Mouse (Mus musculus): ENCODE results near the gene Ptms. TPM values are rescaled to one million over a fixed set of nuclear protein-coding genes. Genes with fewer than 3 reads are reported as not detected.

The Ptms gene
- polyA plus RNA-seq (2021), result 850 TPM

DNA sequence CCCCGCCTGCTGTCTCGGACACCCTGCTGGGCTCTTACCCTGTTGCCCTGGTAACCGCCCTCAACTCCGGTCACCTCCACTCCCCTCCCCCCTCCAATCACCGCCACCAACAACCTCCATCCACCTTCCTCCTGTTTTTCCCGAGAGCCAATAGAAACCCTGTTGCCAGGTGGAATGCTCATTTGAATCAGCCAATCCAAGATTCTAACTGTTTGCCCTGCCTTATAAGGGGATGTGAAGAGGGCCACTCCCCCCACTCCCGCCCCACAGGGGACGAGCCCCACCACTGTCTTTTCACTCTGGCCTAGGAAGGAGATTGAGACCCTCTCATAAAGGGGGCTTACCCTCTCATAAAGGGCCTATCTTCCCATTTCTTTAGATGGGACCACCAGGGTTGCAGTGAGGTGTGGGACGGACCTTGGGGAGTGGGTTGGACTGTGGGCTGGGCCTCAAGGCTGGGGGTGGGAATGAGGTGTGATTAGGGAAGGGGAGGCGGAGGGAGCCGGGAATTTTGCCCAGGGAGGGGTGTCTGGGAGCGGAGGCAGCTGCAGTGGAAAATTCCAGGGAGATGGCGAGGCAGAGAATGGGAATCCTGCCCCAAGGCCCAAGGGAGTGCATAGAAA, at the start of gene Ptms:
TSS of gene Ptms (minus strand) at position 409 of the 623 bp plus-strand sequence.
- ChIA-PET POLR2A (interaction anchor here (0.6 to 7.0 kb wide), 4 partner anchors 10 to 68 kb away, joined by 3 to 59 read pairs (median 6); partner anchors contain the start of gene Mlf2), CTCF (interaction anchor here (1.5 kb wide), 1 partner anchor 16 kb away, joined by 3 read pairs; no protein-coding TSS in a partner anchor)
- in situ Hi-C loops (cut with MboI; ENCODE audit: low pct_unique_long_range_greater_than_20kb), result no loop called here
- no peaks in the 10 kb centered on the region for H3K27me3 ChIP-seq
- ATAC-seq, result peak; percentile 73
- peak; percentile 95 for DNase-seq (ENCODE audit: low read depth, low spot score)
- no peak for TF ChIP-seq CTCF (IDR thresholded peaks at IDR 0.05)

GRCm38 (mm10) chr6:124967766-124968165, 47.9 kb upstream of the Ptms start:
- CTCF ChIA-PET, result interaction anchor here (0.8 to 2.1 kb wide), 7 partner anchors 35 to 121 kb away, joined by 3 to 8 read pairs (median 3); no protein-coding TSS in a partner anchor
- DNase-seq (ENCODE audit: low read depth, low spot score) (no peak), ATAC-seq (no peak)
- H3K27me3 ChIP-seq, result no peaks in the 10 kb centered on the region
- POLR2A ChIA-PET, result interaction anchor here (0.8 kb wide), 1 partner anchor 40 kb away, joined by 3 read pairs; no protein-coding TSS in a partner anchor
- no peak for TF ChIP-seq CTCF (IDR thresholded peaks at IDR 0.05)
- in situ Hi-C loops (cut with MboI; ENCODE audit: low pct_unique_long_range_greater_than_20kb), result no loop called here

- H3K27me3 ChIP-seq, result no peaks in the 10 kb centered on the region
- peak; percentile 30 for DNase-seq (ENCODE audit: low read depth, low spot score)
- CTCF ChIA-PET, result interaction anchor here (0.8 to 2.1 kb wide), 7 partner anchors 27 to 120 kb away, joined by 3 to 8 read pairs (median 3); no protein-coding TSS in a partner anchor
- POLR2A ChIA-PET, result interaction anchor here (1.0 to 1.7 kb wide), 3 partner anchors 32 to 62 kb away, joined by 3 to 6 read pairs (median 6); partner anchors contain the start of gene Mlf2
- TF ChIP-seq CTCF (IDR thresholded peaks at IDR 0.05), result no peak
- in situ Hi-C loops (cut with MboI; ENCODE audit: low pct_unique_long_range_greater_than_20kb), result no loop called here
- peak; percentile 37 for ATAC-seq
Observed at GRCm38 (mm10) chr6:124966466-124967118, 46.7 kb upstream of the Ptms start.

DNA sequence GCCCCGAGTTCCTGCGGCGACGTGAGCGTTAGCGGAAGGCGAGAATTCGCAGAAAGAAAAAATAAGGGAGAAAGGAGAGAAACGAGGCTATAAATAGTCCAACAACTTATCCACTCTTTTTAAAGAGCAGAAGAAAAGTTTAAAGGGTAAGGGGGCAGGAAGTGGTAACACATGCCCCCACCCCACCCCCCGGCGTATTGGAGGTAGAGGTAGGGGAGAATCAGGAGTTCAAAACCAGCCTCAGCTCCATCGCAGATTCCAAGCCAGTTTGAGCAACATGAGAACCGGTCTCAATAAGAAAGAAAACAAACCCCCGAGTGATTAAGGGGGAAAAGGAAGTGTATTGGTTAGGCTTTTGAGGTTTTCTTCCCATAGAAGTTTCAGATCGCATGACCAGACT, 45.8 kb upstream of the Ptms start:
- no peak for TF ChIP-seq CTCF (IDR thresholded peaks at IDR 0.05)
- DNase-seq (ENCODE audit: low read depth, low spot score) (no peak), ATAC-seq (no peak)
- in situ Hi-C loops (cut with MboI; ENCODE audit: low pct_unique_long_range_greater_than_20kb), result no loop called here
- CTCF ChIA-PET, result interaction anchor here (0.7 to 1.5 kb wide), 2 partner anchors 8 to 28 kb away, joined by 3 read pairs; no protein-coding TSS in a partner anchor
- POLR2A ChIA-PET, result interaction anchor here (0.7 to 1.7 kb wide), 5 partner anchors 17 to 165 kb away, joined by 3 to 7 read pairs (median 6); partner anchors contain the start of gene Mlf2
- H3K27me3 ChIP-seq, result no peaks in the 10 kb centered on the region

- peak; percentile 76 for ATAC-seq
- ChIA-PET CTCF (interaction anchor here (0.6 to 1.5 kb wide), 3 partner anchors 8 to 35 kb away, joined by 3 read pairs; partner anchors contain the start of gene Mlf2), POLR2A (interaction anchor here (0.7 to 1.7 kb wide), 6 partner anchors 17 to 165 kb away, joined by 3 to 7 read pairs (median 4); partner anchors contain the start of gene Mlf2)
- DNase-seq (ENCODE audit: low read depth, low spot score), result peak; percentile 75
- no peak for TF ChIP-seq CTCF (IDR thresholded peaks at IDR 0.05)
- H3K27me3 ChIP-seq, result no peaks in the 10 kb centered on the region
- in situ Hi-C loops (cut with MboI; ENCODE audit: low pct_unique_long_range_greater_than_20kb), result no loop called here
Observed at GRCm38 (mm10) chr6:124965088-124965719, 45.3 kb upstream of the Ptms start, which contains the start of gene Cops7a. Gene Cops7a, minus strand, starts transcription at chr6:124965538.

GRCm38 (mm10) chr6:124964638-124965037, 44.7 kb upstream of the Ptms start:
- in situ Hi-C loops (cut with MboI; ENCODE audit: low pct_unique_long_range_greater_than_20kb), result no loop called here
- H3K27me3 ChIP-seq, result no peaks in the 10 kb centered on the region
- ATAC-seq, result peak; percentile 11
- ChIA-PET POLR2A (interaction anchor here (1.2 to 1.7 kb wide), 2 partner anchors 37 to 60 kb away, joined by 3 to 6 read pairs; no protein-coding TSS in a partner anchor), CTCF (interaction anchor here (0.6 kb wide), 1 partner anchor 34 kb away, joined by 3 read pairs; the partner anchor contains the start of gene Mlf2)
- no peak for DNase-seq (ENCODE audit: low read depth, low spot score)
- TF ChIP-seq CTCF (IDR thresholded peaks at IDR 0.05), result no peak

DNA sequence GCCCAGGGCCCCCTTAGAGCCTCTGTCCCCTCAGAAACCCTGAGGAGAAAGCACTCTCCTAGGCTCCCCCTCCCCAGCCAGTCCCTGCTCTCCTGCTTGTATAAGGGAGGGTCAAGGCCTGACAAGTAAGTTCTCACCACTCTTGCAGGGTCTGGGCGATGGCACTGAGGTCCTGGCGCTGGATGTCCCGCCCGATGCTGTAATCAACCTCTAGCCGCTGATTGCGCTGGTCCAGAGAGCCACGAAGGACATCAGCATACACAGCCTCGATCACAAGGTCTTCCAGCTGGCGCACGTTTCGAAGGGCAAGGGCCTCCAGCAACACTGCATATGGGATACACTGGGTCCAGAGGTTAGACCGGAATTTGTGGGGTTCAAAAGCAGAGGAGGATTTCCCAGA, 41.1 kb upstream of the Ptms start:
- TF ChIP-seq CTCF (IDR thresholded peaks at IDR 0.05), result no peak
- H3K27me3 ChIP-seq, result no peaks in the 10 kb centered on the region
- ChIA-PET POLR2A (interaction anchor here (0.6 to 1.4 kb wide), 2 partner anchors 29 to 57 kb away, joined by 4 read pairs; no protein-coding TSS in a partner anchor), CTCF (no interaction called here)
- ATAC-seq (no peak), DNase-seq (ENCODE audit: low read depth, low spot score) (no peak)
- in situ Hi-C loops (cut with MboI; ENCODE audit: low pct_unique_long_range_greater_than_20kb), result no loop called here

DNA sequence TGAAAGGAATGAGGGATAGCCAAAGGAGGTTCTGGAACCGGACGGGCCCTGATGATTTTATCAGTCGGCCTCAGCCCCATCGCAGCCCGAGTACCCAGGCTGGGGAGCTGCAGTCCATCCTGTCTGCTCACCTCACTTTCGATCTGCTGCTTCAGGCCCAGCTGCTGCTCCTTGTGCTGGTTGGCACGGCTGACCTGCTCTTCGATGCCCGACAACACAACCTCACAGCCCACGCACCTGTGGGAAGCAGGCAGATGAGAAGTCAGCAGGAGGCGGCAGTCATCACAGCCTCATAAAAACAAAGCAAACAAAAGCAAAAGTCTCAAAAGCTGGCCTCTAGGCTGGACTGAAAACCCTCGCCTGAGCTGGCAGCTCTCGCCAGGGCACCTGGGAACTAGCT, 40.1 kb upstream of the Ptms start:
- no peak for TF ChIP-seq CTCF (IDR thresholded peaks at IDR 0.05)
- DNase-seq (ENCODE audit: low read depth, low spot score) (no peak), ATAC-seq (no peak)
- H3K27me3 ChIP-seq, result no peaks in the 10 kb centered on the region
- CTCF ChIA-PET, result interaction anchor here (1.2 kb wide), 1 partner anchor 56 kb away, joined by 3 read pairs; no protein-coding TSS in a partner anchor
- POLR2A ChIA-PET, result interaction anchor here (1.4 kb wide), 1 partner anchor 28 kb away, joined by 4 read pairs; no protein-coding TSS in a partner anchor
- in situ Hi-C loops (cut with MboI; ENCODE audit: low pct_unique_long_range_greater_than_20kb), result no loop called here

DNA sequence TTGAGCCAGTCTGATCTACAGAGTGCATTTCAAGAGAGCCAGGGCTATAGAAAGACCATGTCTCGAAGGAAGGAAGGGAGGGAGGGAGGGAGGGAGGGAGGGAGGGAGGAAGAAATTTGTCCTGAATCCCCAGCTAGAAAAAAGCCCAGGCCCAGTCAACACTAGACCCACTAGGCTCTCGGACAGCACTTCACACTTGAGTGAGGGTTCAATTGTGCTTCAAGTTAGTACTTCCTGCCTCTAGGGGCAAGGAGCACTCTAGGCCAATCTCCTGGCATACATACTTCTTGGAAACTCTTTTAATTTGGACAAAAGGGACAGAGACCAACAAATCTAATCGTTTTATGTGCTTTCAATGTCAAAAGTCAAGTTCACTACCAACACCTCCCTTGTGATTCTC, 38.2 kb upstream of the Ptms start:
- in situ Hi-C loops (cut with MboI; ENCODE audit: low pct_unique_long_range_greater_than_20kb), result no loop called here
- CTCF ChIA-PET, result interaction anchor here (0.8 to 1.3 kb wide), 2 partner anchors 21 to 27 kb away, joined by 3 to 7 read pairs; no protein-coding TSS in a partner anchor

GRCm38 (mm10) chr6:124955212-124955611, 35.3 kb upstream of the Ptms start:
- in situ Hi-C loops (cut with MboI; ENCODE audit: low pct_unique_long_range_greater_than_20kb), result no loop called here
- TF ChIP-seq CTCF (IDR thresholded peaks at IDR 0.05), result no peak
- ATAC-seq (no peak), DNase-seq (ENCODE audit: low read depth, low spot score) (no peak)
- no peaks in the 10 kb centered on the region for H3K27me3 ChIP-seq
- CTCF ChIA-PET, result interaction anchor here (1.1 to 1.3 kb wide), 2 partner anchors 18 to 24 kb away, joined by 4 to 5 read pairs; partner anchors contain the start of gene Mlf2
- POLR2A ChIA-PET, result no interaction called here

More for the DNA sequence above, 38.2 kb upstream of the Ptms start:
- DNase-seq (ENCODE audit: low read depth, low spot score) (no peak), ATAC-seq (no peak)
- no peaks in the 10 kb centered on the region for H3K27me3 ChIP-seq
- POLR2A ChIA-PET, result no interaction called here
- no peak for TF ChIP-seq CTCF (IDR thresholded peaks at IDR 0.05)

Data from Patski (cell line).